Mouse (Mus musculus) skeletal muscle tissue, adult 2 months (tissue): ENCODE measurements at regions not wholly inside any gene's neighbourhood (a gene's known extent, or its start where the extent isn't known, plus 50 kb on each side); places are given as distances from the start of the nearest gene placed in this dataset.

Source experiments
- DNase-seq: peaks from one replicate; pipeline ENCODE4 v3.0.0-alpha.2; 2012; ENCODE audit warnings: low read depth, low spot score

DNA sequence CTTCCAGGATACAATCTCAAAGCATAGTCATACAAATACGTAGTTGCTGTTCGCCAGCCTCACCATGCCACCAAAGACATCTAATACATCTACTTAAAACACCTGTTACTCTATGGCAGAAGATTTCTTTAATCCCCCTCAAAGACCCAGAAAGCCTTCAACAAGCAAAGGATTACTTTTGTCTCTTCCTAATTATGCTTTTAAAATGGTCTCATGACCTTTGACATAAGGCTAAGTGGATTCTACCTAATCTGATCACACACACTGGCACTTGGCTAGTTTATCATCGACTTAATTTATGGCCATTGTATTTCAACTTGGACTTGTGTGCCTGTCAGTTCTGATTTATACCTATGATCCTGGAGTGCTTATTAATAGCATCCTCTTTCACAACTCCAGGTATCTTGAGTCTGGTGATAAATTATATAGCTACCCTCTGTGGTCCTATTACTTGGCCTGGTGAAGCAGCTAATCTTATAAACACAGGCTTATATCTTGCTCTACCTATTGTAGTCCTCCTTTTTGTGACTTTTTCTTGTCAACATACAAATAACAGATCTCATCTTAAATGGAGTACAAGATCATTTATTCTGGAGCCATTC is 568.6 kb upstream of the B3galt2 start:
- DNase-seq, result no peak

GRCm38 (mm10) chr1:143074999-143075398 is 565.5 kb upstream of the B3galt2 start:
- DNase-seq, result no peak

DNA sequence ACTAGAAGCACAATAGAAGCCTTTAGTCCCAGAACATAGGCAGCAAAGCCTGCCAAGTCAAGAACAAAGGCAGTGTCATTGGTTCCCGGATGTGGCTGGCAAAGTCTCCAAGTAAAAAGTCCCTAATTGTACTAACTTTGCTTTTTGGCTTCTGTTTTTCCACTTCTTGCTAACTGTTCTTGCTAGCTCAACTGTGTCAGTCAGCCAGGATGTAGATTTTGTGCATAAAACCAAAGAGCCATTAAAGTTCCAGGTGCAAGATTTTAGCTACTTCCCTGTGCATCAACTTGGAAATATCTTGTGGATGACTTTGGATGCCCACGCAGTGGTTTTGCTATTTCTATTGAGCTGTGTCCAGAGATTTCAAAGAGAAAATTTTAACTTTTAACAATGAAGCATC is 560.0 kb upstream of the B3galt2 start:
- no peak for DNase-seq

GRCm38 (mm10) chr1:143096904-143097303 is 543.6 kb upstream of the B3galt2 start:
- no peak for DNase-seq

DNA sequence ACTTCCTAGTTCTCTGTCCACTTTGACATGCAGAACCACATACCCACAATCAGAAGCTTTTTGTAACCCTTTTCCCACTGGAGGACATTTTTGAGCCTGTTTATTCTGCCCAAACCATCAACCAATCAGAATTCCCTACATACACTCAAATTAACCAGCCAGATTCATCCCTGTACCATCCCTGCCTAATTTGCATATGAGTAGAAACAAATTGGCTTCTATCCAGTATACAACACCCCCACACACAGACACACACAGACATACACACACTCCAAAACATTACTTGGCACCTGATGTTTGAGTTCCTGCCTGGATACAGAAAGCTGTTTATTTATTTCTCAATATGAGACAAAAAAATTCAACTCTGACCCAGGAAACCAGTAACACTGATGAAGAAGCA is 542.2 kb upstream of the B3galt2 start:
- no peak for DNase-seq

- DNase-seq, result no peak
Measured at GRCm38 (mm10) chr1:143122185-143122584, 518.3 kb upstream of the B3galt2 start.

GRCm38 (mm10) chr1:143130257-143130656 is 510.2 kb upstream of the B3galt2 start:
- no peak for DNase-seq

DNA sequence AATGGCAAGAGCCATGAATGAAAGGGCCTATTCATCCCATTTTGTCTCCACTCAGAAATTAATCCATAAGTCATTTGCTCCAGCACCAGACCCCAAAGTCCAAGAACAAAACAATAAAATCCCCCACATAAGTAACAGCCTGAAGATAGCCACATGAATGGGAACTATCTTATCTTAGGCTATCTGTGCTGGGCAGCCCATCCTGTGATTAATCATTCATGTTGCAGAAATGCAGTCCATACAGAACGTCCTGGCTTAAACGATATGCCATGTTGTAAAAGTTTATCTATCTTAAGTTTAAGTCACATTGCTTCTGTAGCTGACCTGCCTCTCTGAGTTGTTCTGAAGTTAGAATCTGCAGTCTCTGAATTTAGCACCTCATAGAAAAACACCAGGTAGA is 507.7 kb upstream of the B3galt2 start:
- DNase-seq, result no peak

GRCm38 (mm10) chr1:143145111-143145984 is 495.1 kb upstream of the B3galt2 start:
- DNase-seq, result no peak

DNA sequence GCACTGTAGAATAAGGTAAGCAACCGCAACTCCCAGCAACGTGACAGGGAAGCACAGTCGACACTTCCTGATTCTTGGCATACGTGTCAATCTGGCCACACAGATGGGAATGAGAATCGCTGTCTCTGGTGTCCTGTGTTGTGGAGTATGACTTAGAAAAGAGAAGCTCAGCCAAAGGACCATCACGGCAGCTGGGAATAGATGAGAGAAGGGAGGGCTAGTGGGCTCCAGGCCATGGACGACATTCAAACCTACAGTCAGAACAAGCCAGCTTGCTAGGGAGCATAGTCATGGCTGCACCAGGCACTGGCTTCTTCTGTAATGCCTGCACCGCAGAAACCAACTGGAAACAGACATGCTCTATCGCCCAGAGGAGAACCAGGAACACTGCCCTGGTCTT is 469.2 kb upstream of the B3galt2 start:
- no peak for DNase-seq

DNA sequence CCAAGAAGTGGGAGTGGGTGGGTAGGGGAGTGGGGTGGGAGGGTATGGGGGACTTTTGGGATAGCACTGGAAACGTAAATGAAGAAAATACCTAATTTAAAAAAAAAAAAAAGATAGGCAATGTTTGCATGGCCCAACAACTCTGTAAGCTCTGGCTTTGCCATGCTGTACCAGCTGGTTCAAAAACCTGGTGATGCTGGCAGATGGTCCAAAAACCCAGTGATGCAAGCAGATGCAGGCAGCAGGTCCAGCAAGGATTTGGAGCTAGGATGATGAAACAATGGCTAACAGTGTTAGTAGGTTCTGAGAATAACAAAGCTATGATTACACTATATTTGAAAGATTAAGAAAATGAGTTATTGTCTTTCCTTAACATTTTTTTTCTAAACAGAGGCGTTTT is 466.6 kb upstream of the B3galt2 start:
- no peak for DNase-seq

DNA sequence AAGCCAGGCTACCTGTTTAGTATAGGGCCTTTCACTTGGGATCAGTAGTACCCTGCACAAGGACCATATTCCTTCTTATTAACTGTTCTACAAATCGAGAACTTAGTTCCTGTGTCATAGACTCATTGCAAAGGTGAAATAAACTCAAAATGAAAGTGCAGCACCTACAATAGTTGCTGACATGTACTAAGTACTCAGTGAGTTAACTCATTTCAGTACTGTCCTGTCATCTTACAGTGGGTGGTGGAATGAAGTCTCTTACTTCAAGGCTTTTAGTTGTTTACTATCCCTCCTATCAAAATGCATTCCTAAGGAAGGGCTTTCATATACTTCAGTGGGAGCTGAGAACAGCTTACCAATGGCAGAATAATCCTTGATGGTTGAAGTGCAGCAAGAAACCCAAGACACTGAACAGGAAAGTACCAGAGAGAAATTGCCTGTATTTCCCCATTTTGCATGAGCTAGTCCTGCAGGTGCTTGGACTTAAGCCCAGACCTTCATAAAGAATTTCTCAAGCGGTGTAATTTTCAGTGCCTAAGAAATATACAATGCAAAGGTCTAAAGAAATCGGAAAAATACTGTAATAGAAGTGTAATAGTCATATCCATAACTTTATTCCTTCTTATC is 448.2 kb upstream of the B3galt2 start:
- DNase-seq, result no peak

DNA sequence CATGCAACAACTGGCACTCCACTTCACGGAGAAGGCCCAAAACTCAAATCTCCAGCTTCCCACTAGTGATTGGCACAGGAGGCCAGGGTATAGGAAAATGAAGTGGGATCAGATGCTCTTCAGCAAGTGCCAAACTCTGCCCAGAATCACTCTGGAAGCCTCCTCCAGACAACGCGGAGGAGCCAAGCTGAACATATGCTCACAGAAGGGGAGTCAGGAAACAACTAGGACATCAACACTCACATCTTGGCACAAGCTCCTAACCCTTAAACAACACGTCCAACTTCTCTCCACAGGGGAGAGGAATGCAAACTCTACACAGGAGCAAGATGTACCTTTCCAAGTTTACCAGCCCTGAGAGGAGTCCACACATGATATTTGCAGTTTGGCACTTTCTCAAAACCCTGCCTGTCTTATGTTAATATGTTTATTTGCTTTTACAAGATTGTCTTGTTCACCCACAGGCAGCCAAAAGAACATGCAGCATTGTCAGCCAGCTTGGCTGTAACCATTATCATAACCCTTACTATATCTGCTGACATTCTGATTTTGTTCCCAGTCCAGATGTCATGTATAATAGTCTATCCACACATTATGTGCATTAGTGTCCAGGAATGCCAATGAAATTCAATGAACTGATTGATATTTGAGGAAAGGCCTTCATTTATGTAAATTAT is 440.1 kb upstream of the B3galt2 start:
- DNase-seq, result no peak

DNA sequence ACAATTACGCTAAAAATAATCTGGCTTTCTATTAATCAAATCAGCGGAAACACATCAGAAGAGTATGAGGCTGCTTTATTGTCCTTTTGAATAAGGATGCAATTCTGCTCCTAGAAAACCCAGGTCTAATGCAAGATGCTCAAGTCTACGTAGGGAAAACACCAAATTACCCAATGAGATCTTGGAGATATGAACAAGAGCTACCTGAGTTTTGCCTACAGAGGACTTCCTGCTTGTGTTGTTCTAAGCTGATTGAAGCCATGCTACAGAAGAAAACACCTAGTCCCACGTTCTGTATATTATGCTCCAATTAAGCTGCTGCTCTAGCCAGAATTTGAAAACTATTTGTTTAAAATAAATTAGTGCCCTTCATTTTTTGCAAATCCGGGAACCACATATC is 439.5 kb upstream of the B3galt2 start:
- DNase-seq, result no peak

DNA sequence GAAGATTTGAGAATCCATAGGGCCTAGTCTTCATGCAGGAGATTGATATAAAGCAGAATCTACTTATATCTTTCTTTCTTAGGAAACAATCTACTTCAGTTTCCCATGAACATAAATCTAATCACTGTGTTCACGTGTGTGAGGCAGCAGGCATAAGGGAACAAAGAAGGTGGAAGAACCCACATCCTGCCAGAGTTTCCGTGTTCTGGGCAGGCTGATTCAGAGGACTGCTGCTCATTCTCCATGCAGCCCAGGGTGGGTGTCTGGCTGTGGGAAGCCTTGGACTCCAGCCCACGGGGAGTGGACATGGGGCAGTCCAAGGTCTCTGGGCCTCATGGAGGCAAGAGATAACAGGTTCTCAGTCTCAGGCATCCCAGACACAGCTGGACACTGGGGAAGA is 438.3 kb upstream of the B3galt2 start:
- no peak for DNase-seq

GRCm38 (mm10) chr1:143204070-143204469 is 436.4 kb upstream of the B3galt2 start:
- no peak for DNase-seq

- DNase-seq, result no peak
Measured at GRCm38 (mm10) chr1:143206995-143207394, 433.5 kb upstream of the B3galt2 start.

DNA sequence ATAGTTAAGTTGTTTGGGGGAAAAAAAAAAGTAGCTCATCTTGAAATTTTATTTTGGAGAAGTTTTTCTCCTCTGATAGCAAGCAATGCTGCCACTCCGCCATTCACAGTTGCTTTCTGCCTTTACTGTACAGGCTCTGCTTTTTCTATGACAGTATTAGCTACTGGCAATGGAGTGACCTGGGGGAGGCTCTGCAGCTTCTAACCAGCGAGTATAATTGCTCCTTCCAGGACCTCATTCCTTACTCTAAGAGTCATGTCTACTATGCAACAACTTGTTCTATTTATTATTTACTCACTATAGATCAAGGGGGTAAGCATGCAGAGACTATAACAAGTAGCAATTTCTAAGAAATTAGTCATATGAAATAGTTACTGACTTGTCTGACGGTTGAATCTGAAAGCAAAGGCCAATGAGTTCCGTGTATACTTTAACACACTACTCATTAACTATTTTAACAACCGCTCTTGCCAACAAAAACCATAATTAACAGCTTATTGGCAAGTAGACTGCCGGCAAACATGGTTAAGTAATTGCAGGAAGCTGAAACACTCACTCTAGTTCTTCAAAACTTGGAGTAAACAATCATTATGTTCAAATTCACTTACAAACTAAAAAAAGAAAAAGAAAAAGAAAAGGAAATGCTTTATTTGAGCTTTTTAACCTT is 432.9 kb upstream of the B3galt2 start:
- no peak for DNase-seq

DNA sequence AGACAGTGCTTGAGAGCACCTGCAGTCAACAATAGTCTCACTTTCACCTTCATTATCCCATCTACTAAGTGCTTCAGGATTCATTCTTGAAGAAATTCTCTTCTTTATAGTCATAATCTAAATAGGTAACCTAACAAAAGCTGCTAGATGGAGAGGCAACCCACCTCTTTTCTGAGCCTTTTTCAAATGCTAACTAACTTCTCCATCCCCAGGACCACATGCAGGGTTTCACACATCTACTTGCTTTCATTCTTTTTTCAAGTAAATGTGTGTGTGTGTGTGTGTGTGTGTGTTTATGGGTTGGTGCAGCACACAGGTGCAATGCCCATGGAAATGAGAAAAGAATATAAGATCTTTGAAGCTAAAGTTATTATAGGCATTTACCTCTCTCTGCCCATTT is 423.1 kb upstream of the B3galt2 start:
- no peak for DNase-seq

GRCm38 (mm10) chr1:143231969-143232368 is 408.5 kb upstream of the B3galt2 start:
- no peak for DNase-seq

DNA sequence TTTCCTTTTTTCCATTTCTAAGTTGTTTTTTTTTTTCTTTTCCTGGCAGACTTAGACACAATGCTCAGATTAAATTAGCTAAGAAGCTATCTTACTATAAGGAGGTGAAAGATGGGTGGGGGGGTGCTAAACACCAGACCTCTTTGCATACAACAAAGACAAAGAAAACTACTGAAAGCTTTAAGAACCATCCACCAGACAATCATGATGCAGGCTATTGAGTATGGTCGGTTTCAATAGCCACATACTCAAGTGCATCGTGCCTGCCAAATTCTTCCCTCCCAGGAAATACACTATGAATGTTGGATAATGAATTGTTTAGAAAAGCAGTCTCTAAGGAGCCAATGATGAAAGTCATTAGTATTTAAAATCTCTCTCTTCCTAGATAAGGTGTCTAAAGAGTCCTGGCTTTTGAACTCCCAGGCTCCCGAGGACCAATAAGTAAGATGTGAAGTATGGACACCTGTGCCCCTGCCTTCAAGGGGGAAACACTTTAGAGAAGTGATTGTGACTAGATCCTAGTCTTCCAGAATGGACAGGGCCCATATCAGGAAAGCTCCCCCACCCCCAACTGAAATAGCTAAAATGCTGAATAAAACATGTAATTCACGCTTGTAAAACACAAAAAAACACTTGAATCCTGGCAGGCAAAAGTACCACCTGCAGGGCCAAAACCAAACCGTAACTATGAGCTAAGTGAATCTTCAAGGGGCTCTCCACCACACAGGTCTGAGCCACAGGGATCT is 381.8 kb upstream of the B3galt2 start:
- no peak for DNase-seq
